Mouse (Mus musculus) cerebellum, adult 2 months (tissue): ENCODE results near the gene Lrrc73. TPM values are rescaled to one million over a fixed set of nuclear protein-coding genes. Genes with fewer than 3 reads are reported as not detected.
A peak's percentile ranks its signal among the peaks of the same experiment; 100 is the strongest.

Experiments
- DNase-seq, 2 experiments: peaks; one replicate each; pipeline ENCODE4 v3.0.0; 2021
- H3K27ac ChIP-seq: fragments of 200-500 bp; 2 replicates; pipeline ENCODE4 v1.5.1; 2012; ENCODE audit warnings: low read length, control low read depth, inconsistent platforms; ENCODE audit not compliant: insufficient read depth
- H3K27me3 ChIP-seq: fragments of 200-500 bp; 2 replicates; pipeline ENCODE4 v1.6.1; 2012; ENCODE audit warnings: inconsistent platforms, mild to moderate bottlenecking, low read length, moderate library complexity; ENCODE audit not compliant: control insufficient read depth, insufficient read depth
- H3K4me1 ChIP-seq: fragments of 200-500 bp; 2 replicates; pipeline ENCODE4 v1.6.1; 2011; ENCODE audit warnings: low read length; ENCODE audit not compliant: control insufficient read depth, insufficient read depth
- H3K4me3 ChIP-seq: fragments of 200-500 bp; replicated peaks from 2 replicates; pipeline ENCODE3; 2011; ENCODE audit warnings: mild to moderate bottlenecking, low read depth, low read length, control low read depth; ENCODE audit not compliant: insufficient read depth
- CTCF ChIP-seq: fragments of 200-500 bp; IDR thresholded peaks from 2 replicates; pipeline ENCODE4 v1.5.1; 2011; ENCODE audit warnings: low read depth, mild to moderate bottlenecking, control low read depth, low read length, moderate library complexity, borderline replicate concordance; ENCODE audit not compliant: insufficient read depth
- POLR2A ChIP-seq: fragments of 200-500 bp; IDR thresholded peaks from 2 replicates; pipeline ENCODE4 v1.6.1; 2011; ENCODE audit warnings: low read length, control low read depth, borderline replicate concordance; ENCODE audit not compliant: insufficient read depth
- WGBS: fragments of 180-500 bp; shearing (Covaris S2); methylation state at CpG from one replicate; pipeline ENCODE4 v1.1.7; 2018; 5-methylcytosine and 5-hydroxymethylcytosine counted together
- polyA plus RNA-seq: library from polyadenylated mRNA; depleted of rRNA; stranded (reverse); fragments of >200 nt; gene quantifications from 2 replicates; pipeline ENCODE4 v1.2.3, GENCODE M21; 2012

Lrrc73 gene
- polyA plus RNA-seq, 1 experiment, result 26.8 TPM

DNA sequence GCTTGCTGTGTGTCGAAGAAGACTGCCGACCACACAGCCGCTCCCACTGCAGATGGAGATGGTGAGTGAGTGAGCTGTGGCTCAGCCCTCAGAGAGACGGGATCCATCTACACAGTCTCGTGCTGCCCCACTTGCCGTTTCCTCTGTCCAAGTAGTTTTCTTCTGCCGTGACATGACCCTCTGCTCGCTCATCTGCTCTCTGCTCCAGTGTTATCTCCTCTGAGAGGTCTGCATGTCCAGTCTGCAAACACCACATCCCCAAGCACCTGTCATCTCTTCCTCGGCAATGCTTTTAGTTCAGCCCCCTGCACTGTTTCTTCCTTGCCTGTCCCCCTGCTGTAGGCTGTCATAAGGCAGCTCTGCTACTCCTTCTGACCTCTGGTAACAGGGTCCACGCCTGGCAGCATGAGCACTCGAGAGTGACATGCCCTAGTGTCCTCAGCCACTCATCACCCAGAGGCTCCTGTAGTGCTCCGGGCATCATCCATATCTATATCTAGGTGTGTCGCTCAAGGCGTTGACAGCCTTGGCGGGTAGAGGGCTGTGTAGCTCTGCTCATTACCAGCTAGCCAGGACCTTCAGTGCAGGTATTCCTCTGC lies 13.7 kb upstream of the Lrrc73 start:
- DNase-seq, result no peak
- 90% methylated on average over 15 of the region's 15 CpGs for WGBS
- TF ChIP-seq CTCF, result no peak
- TF ChIP-seq POLR2A, result no peak

GRCm38 (mm10) chr17:46241471-46241870 lies 11.9 kb upstream of the Lrrc73 start:
- no peak overlapping the region for H3K4me3 ChIP-seq
- no peaks in the 10 kb centered on the region for H3K27me3 ChIP-seq
- WGBS, result 76% methylated on average over 11 of the region's 11 CpGs
- DNase-seq, result no peak
- TF ChIP-seq POLR2A, result no peak
- H3K4me1 ChIP-seq, result no peaks in the 10 kb centered on the region; the same call in 1 of the 2 replicates
- H3K27ac ChIP-seq, result no peak overlapping the region

More for the DNA sequence above, 13.7 kb upstream of the Lrrc73 start:
- H3K4me1 ChIP-seq, result no peaks in the 10 kb centered on the region
- no peak overlapping the region for H3K27ac ChIP-seq
- no peak overlapping the region for H3K4me3 ChIP-seq
- H3K27me3 ChIP-seq, result no peaks in the 10 kb centered on the region

GRCm38 (mm10) chr17:46242274-46242673 lies 11.1 kb upstream of the Lrrc73 start:
- DNase-seq, result no peak
- WGBS, result 80% methylated on average over 13 of the region's 13 CpGs
- no peak overlapping the region for H3K4me3 ChIP-seq
- H3K4me1 ChIP-seq, result peaks cover 5% of the 10 kb centered on the region
- TF ChIP-seq CTCF, result no peak
- TF ChIP-seq POLR2A, result no peak
- no peaks in the 10 kb centered on the region for H3K27me3 ChIP-seq
- no peak overlapping the region for H3K27ac ChIP-seq

- 87% methylated on average over 4 of the region's 4 CpGs for WGBS
- H3K27me3 ChIP-seq, result no peaks in the 10 kb centered on the region
- no peak overlapping the region for H3K4me3 ChIP-seq
- H3K4me1 ChIP-seq, result peaks cover 5% of the 10 kb centered on the region
- DNase-seq, result no peak
- no peak overlapping the region for H3K27ac ChIP-seq
- TF ChIP-seq POLR2A, result no peak
- no peak for TF ChIP-seq CTCF
Observed at GRCm38 (mm10) chr17:46242993-46243392, 10.3 kb upstream of the Lrrc73 start.

GRCm38 (mm10) chr17:46243624-46244023 lies 9.7 kb upstream of the Lrrc73 start:
- H3K4me3 ChIP-seq, result no peak overlapping the region
- no peaks in the 10 kb centered on the region for H3K27me3 ChIP-seq
- DNase-seq, result no peak
- no peak for TF ChIP-seq CTCF
- TF ChIP-seq POLR2A, result no peak
- WGBS, result 35% methylated on average over 2 of the region's 2 CpGs
- peaks cover 5% of the 10 kb centered on the region for H3K4me1 ChIP-seq
- H3K27ac ChIP-seq, result no peak overlapping the region

GRCm38 (mm10) chr17:46244579-46244978 lies 8.8 kb upstream of the Lrrc73 start:
- peaks cover 9% of the 10 kb centered on the region for H3K4me1 ChIP-seq
- DNase-seq, result peak; percentile 25 to 26
- H3K27me3 ChIP-seq, result no peaks in the 10 kb centered on the region
- TF ChIP-seq POLR2A (no peak), CTCF (no peak)
- H3K27ac ChIP-seq, result no peak overlapping the region
- H3K4me3 ChIP-seq, result no peak overlapping the region
- 34% methylated on average over 10 of the region's 10 CpGs for WGBS

- H3K4me3 ChIP-seq, result peak within 1 kb of the TSS; percentile 94
- H3K4me1 ChIP-seq, result peaks cover 9% of the 10 kb centered on the region
- under 1% methylated on average over 53 of the region's 53 CpGs for WGBS
- peak within 1 kb of the TSS; percentile 67 for H3K27ac ChIP-seq
- peak; percentile 95 for DNase-seq
- no peak for TF ChIP-seq CTCF
- TF ChIP-seq POLR2A, result peak; percentile 90
- no peaks in the 10 kb centered on the region for H3K27me3 ChIP-seq
Observed at GRCm38 (mm10) chr17:46247512-46248188, 5.7 kb upstream of the Lrrc73 start, which contains the start of the genes Polr1c and Yipf3. Polr1c (minus strand) TSS chr17:46248054. Yipf3 (plus strand) TSS chr17:46248080.

GRCm38 (mm10) chr17:46248189-46248522 lies 5.2 kb upstream of the Lrrc73 start:
- H3K4me1 ChIP-seq, result peaks cover 9% of the 10 kb centered on the region
- no peak for DNase-seq
- under 1% methylated on average over 37 of the region's 37 CpGs for WGBS
- H3K27ac ChIP-seq, result peak overlapping the region; percentile 67
- no peaks in the 10 kb centered on the region for H3K27me3 ChIP-seq
- H3K4me3 ChIP-seq, result peak overlapping the region; percentile 94
- TF ChIP-seq CTCF, result no peak
- no peak for TF ChIP-seq POLR2A
